Mouse (Mus musculus): ENCODE results near the gene Ppfibp1. TPM values are rescaled to one million over a fixed set of nuclear protein-coding genes. Genes with fewer than 3 reads are reported as not detected.

Gene Ppfibp1
- total RNA-seq, 2 experiments from 2014 or later: 32.7 to 33.7 TPM

DNA sequence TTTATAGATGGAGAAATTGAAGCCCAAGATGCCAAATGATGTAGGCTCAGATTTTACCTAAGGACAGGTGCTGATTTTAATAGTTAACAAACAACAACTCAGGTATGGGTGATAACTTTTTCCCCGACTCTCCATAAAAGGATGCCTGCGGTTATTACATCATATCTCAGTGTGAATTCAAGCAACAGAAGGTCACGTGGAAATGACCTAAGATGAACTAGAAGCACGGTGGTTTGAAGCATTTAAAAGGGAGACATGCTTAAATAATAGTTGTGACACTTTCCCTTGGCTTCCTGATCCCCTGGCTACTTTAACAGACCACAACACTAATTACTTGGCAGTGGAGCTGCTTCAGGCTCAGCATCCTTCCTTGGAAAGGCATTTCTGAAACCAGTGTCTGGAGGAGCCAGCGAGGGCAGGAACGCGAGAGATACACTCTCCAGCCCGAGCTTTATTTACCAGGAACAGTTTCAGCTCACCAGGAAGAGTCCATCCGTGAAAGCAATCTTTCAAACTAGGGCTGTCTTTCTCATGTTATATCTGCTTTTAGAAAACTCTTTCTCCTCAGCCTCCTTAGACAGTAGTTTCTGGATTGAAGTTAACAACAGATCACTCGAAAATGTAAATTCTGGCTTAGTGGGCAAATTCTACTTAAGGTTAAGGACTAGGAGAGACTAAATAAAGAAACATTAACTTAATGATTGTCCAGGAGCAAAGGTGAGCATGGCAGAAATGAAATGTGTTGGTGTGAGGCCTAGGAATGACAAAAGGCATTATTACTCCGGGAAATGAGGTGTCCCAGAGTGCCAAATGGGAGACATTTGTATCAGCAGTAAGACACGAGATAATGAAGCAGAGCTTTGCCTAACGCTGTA is 6.2 kb upstream of the Ppfibp1 start:
- DNase-seq: no peak

DNA sequence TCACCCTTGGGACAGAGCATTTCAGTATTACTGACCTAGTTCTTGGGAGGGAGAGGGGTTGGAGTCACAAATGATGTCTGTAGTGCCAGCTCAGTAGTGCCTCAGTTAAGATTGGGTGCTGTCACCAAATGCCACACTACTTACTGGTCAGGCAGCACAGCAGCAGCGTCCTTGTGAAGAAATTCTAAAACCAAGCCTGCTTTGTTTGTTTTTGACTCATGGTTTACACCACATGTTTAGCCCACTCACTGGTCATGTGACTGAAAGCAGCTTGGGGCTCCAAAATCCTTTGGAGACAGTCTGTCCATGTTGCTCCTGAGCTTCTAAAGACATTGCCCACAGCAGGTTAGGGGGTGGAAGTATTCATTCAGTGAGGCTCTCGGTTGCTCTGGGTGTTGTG is 4.9 kb upstream of the Ppfibp1 start:
- no peak for DNase-seq

DNA sequence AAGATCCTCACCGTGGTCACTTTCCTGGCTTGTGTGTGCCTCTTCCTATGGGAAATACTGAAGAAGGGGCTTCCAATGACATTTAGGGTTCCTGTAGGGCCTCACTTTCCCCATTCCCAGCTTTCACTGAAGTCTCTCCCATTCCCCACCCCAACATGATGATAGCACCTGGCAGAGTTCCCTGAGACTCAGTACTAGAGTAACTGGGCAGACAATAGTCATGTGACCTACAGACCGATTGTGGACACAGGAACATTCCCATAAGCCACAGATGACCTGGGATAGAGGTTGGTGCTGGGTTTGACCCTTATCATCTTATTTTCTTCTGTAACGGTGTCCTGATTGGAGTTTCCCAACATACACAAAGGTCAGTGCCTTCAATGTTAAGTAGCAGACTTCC is 4.1 kb upstream of the Ppfibp1 start:
- no peak for DNase-seq

DNA sequence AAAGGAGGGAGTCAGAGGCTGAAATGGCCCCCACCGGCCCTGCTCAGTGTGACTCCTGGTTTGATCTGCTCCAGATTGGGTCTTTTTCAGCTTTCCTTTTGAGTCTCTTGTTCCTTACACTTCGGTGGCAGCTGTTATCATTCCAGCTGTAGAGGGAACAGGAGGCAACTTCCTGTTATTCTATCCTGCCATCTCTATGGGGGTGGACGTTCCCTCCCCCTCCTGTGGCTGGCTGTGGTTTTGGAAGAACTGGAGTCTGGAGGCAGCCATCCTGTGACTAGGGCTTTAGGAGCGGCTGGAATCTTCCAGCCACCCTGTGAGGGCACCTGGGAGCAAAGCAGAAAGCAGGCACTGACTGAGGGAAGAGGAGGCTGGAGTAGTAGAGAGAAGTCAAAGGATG is 3.4 kb upstream of the Ppfibp1 start:
- peak; percentile 18 for DNase-seq

DNA sequence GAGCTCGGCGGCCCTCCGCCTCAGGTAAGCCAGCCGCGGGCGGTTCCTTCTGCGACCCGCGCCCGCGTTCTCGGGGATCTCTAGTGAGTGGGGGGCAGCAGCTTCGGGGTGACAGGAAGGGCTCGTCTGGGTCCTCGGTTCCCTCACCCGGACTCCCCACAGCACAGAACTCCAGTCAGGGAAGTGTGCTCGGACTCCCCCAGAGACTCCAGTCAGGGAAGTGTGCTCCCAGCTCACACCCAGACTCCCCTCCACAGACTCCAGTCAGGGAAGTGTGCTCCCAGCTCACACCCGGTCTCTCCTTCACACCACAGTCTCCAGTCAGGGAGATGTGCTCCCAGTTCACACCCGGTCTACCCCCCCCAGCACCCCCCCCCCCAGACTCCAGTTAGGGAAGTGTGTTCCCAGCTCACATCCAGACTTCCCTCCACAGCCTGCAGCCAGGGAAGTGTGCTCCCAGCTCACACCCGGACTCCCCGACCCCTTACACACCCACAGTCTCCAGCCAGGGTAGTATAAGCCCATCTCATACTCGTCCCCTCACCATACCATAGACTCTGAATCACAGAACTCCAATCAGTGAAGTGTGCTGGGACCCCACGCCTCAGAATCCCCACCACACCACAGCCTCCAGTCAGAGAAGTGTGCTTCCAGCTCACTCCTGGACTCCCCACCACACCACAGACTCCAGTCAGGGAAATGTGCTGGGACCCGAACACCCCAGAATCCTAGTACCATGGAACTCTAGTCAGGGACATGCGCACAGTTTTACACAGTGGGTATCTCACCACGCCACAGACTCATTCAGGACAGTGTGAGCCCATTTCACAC is 588 bp downstream of the Ppfibp1 start:
- DNase-seq: no peak

DNA sequence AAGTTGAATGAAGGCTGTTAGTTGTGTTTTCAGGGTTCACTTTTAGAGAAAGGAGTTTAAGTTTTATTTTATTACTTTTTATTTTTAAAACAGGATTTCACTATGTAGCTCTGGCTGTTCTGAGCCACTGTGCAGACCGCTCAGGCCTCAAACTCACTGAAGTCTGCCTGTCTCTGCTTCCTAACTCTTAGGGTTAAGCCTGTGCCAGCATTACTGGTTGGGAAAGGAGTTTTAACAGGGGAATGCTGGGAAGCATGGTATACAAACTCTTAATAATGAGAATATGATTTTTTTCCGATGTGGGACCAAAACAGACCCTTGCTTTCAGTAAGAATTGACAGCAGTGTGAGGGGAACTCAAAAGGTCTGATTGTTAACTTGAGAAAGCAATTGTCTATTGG is 1.9 kb downstream of the Ppfibp1 start:
- DNase-seq: no peak

DNA sequence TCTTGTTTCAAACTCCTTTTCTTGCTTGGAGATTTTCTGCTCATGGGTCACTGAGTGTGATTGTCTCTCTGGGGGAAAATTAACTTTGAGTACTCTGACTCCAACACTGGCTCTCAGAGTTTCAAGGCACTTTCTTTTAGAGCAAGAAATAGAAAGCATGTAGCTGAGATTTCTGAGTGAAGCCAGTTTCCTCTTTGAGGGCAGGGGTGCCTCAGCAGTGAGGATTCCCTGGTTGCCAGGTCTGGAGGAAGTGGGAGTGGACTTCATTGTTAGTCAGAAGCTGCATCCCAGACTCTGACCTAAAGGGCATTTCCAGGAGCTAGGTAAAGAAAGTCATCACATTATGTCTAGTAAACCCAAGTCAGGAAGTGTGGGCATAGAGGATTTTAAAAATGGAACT is 2.3 kb downstream of the Ppfibp1 start:
- no peak for DNase-seq

DNA sequence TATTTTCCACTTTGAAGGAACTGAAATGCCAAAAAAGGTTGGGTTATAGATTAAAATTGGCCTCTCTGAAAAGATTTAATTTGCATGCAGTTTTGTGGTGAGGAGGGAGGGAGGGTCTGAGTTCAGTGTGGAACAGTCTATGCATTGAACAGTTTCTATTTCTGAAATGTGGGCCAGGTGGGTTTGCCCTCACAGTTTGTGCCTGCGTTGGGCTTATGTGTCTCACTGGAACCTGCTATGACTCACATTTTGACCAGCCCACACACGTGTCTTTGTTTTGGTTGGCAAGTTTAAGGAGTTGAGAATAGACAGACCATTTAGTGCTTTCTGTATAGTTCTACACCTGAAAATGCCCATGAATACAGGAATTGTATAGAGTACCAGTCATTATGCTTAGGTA is 5.6 kb downstream of the Ppfibp1 start:
- DNase-seq: no peak

DNA sequence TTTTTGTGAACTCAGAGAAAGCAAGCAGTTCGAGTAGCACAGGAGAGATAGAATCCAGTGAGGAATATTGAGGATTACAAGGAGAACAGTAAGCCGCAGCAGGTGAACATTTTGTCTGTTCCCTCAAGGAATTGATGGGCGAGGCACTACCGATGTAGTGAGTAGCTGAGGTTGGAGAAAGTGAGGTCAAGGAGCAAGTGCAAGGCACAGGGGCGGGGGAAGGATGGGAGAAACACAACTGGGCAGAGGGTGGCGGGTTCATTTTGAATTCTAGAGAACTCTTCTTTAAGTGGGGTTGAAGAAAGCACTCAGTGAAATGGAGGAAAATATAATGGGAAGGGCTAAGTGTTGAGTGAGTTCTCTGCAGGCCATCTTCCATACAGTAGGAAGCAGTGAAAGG is 10.4 kb downstream of the Ppfibp1 start:
- DNase-seq: no peak

DNA sequence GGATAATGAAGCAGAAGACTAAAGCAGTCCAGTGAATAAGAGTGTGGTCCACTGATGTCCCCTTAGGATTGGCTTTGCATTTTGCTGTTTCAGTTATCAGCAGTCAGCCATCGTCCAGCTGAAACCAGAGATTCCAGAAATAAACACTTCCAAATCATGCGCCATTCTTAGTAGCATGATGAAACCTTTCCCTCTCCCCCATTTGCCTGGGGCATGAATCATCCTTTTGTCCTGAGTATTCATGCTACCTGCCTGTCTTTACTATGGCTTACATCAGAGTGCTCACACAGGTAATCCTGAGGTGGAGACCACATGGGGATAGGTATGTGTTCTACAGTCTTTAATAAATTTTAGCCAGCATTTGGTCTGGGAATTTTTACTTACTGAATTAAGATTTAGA is 11.4 kb downstream of the Ppfibp1 start:
- no peak for DNase-seq

DNA sequence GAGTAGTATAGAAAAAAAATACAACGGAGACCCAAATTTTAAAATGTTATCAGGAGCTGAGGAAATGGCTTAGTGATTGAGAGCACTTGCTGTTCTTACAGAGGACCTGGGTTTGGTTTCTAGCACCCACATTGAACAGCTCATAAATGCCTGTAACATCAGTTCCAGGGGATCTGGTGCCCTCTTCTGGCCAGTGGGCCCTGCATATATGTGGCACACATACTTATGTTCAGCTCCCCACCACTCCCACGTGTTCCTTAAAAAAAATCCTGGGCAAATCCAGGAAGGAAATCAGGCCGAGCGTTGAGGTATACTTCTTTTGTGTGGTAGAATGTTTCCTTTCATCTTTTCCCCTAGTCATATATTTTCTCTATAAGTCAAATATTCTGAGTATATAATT is 13.6 kb downstream of the Ppfibp1 start:
- no peak for DNase-seq

DNA sequence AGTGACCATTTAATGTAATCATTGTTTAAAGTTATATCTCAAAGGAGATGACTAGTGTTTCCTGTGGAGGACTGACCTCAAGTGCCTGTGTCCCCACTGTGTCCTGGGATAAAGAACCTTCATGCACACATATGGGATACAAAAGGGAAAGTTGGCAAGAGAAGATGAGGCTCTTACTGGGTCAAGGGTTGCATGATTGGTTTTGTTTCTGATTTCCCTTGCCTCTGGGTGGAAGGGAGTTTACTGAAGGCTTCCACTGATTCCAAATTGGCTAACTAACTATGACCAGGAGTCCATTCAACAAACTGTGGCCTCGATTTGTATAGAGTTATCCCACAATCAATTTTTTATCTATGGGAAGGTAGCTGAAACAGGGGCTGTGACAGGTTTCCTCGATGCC is 15.3 kb downstream of the Ppfibp1 start:
- DNase-seq: no peak

DNA sequence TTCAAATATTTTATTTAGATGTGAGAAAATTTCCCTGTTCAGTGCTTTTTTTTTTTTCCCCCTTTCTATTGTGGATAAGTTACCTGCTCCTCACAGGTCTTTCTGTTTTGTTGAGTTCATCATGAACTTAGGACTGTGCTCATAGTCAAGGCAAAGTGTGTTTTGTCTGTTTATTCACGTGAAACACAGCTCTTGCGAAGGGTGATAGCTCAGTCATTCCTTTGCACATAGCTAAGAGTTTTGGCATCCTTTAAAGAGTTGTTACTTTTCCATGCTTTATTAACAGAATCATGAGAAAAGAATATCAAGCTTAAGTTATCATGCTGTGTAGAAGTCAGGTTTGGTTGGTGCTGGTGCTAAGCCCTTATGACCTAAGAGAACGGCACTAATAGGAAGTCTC is 16.4 kb downstream of the Ppfibp1 start:
- no peak for DNase-seq

DNA sequence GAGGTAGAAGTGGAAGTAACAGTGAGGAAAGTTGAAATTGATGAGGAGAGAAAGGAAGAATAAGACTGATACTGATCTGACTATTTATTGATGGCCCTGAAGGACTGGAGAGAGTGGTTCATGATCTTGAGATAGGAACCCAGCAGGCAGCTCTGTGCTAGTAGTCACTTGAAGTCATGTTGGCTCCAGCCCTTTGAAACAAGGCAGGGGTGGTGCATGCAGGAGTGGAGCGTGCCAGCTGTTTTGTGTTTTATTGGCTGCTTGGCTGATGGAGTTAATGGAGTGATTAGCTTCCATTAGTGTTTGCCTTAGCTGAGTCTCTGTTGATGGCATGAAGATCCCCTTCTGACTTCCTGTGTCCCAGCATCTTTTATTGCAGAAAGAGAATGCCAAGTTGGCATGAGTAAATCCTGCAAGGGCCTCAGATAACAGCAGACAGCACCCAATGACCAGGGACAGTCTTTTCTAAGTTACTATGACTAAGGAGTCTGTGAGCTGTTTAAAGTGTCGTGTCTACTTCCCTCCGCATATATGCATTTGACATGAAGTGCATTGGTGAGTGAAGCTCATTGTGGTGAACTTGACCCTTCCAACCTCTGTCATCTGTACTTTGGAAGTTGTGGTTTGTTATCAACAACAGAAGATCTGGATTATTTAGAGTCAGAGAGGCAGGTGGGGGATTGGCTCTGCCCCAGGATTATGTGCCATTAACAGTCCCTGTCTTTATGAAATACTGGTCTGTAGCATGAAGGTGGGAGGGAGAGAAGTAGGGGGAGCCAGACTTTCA is 17.9 kb downstream of the Ppfibp1 start:
- no peak for DNase-seq

DNA sequence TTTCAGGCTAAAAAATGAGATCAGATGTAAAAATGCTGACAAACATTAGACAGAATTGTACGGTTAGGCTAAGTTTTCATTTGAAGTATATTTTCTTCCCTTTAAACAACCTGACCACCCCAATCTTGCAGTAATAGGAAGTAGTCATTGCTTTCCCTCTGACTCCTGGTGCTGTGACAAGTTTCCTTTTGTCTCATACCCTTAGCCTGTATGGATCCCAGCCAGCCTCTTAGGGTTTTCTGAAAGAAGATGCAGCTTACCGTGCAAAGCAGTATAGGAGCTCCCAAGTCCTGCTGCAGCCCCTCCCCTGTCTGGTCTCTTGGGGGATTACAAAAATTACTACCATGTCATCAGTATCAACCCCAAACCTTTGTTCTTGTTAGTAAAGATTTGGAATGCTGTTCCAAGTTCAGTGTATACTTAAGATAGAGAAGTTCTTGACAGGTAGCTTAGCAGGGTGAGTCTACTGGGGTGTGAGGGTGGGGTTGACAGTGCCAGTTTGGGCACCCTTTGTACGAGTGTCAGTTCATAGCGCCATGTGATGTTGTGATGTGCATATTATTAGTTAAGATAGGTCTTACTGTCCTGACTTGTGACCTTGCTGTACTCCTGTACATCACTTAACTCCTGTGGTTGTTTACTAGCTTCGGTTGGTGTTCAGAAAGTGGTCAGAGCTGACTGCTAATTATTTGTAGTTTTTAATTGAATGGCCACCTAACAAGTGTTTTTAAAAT is 18.9 kb downstream of the Ppfibp1 start:
- no peak for DNase-seq

DNA sequence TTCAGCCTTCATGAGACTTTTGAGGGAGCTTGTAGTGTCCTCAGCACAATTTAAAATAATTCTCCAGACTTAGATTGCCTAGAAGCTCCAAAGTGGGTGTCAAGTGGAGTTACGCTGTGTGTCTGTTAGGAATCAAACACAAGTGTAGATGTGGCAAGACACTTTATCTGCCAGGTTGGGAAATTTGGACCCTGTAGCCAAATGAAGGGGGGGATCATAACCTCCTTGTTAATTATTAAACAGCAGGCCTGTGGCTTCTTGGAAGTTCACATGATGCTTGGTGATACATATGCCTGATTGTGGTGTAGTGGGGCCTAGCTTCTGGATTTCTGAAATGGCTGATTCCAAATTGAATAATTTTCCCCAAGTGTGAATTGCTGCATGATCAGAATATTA is 19.5 kb downstream of the Ppfibp1 start:
- DNase-seq: no peak

DNA sequence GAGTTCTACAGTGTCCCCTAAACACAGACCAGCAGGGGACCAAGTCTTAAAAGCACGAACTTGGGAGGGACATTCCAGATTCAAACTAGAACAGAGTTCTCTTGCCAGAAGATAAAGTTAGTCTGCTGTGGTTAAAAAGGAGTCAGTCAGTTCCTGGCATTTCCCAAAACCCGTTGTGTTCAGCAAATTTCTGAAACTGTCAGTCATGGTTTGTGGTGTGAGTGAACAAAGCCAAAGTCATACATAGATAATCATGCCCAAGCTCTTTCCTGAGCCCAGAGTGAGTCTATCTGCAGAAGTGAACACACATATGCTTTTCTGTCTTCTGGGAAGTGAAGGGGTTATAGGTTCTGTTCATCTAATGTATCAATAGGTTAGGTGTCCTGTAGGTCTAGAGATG is 20.5 kb downstream of the Ppfibp1 start:
- no peak for DNase-seq

DNA sequence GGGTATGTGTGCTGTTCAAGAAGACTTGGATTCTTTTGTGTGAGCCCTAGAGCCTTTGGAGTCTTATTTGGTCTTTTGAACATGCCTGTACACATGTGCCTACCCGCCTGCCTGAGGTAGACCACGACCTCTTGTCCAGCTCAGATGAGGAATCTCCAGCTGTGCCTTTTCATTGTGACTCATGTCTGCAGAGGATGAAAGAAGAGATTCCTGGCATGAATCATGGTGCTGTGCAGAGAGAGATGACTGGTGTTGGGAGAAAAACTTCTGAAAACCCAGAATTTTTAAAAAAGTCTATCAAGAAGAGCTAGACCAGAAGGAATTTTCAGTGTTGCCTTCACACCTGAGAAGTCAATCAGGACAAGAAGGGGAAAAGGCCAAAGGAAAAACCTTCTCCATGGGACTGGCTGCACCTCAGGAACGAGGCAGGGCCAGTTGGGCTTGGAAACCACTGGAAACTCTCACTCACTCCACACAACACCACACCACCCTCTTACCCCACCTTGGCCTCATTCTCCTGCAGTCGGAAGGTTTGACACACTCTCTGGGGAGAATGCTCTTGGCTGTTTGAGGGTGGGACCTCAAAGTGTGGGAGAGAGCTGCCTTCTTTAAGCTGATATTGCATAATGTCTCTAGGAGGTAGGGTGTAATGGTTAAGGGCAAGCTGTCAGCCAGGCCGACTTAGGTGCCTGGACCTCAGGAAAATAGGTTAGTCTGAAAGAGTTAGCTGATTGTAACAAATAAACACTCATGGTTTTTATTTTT is 21.6 kb downstream of the Ppfibp1 start:
- DNase-seq: no peak

DNA sequence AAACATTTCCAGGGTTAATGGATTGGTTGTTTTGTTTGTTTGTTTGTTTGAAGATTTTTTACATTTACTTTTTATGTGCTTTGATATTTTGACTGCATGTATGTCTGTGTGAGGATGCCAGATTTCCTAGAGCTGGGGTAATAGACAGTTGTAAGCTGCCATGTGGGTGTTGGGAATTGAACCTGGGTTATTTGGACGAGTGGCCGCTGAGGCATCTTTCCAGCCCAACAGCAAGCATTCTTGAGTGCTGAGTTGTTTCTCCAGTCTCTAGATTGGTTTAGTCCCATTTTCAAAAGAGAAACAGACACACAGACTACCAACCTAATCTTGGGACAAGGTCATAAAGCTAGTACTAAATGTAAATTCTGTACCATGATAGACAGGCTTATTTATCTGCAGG is 22.5 kb downstream of the Ppfibp1 start:
- no peak for DNase-seq

DNA sequence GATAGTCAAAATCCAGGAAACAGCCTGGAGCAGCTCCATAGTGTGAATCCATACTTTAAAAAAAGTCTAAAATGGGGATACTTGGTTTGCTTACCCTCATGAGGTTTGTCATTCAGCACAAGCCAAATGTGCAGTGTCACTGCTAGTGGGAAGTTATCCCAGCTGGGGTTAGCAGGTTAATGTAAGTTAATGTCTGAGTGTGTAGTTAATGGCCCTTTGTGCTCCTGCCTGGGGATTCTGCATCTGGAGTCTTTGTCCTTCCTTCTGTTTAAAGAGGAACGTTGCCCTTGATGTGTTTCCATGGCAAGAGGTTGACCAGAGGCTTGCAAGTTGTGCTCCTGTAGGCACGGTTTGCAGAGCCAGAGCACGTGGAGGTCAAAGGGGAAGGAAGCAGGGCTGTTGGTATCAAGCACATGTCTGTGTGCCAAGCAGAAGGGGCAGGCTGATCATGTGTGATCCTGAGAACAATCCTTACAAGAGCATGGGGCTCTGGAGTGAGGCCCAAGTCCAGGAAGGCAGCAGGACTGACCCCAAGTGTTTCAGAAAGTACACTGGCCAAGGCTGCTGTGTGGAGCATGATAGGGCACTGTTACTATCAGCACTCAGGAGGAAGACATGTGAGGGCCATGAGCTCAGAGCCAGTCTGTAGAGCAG is 24.7 kb downstream of the Ppfibp1 start:
- no peak for DNase-seq
